Mouse (Mus musculus): ENCODE results near the gene Styx. TPM values are rescaled to one million over a fixed set of nuclear protein-coding genes. Genes with fewer than 3 reads are reported as not detected.

Styx gene
- polyA plus RNA-seq, 1 experiment from 2014 or later: 38.5 TPM

DNA sequence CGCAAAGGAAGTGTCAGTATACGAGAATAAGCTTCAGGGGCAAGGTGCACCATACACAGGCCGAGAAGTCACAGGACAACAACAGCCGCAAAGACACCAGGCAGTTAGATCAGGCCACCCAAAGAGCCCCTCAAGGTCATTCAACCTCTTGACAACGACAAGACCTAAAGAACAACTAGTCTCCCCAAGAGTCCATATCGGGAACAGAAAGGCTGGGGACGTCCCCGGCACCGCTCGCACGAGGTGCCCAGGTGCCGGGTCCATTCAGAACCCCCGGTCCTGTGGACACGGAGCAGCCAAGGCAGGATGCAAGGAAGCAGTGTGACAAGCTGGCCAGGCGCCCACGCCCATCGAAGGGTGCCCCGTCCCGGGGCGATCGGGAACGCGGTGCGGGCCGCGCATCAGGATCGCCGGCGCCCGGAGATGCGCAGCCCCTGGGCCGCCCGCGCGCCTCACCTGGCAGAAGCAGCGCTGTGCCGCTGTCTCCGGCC is 32.9 kb upstream of the Styx start:
- ATAC-seq (replicated peaks; ENCODE audit: low FRiP score) (no peak; the same call in 1 of the 2 replicates), DNase-seq (ENCODE audit: low spot score) (no peak)
- no peaks in the 10 kb centered on the region for H3K36me3 ChIP-seq (ENCODE audit: control insufficient read depth, insufficient read depth, low read length)
- H3K9ac ChIP-seq (ENCODE audit: low read length): peak overlapping the region; percentile 92
- peak overlapping the region; percentile 79 for H3K27ac ChIP-seq (ENCODE audit: low read depth, low read length)
- peaks cover 3% of the 10 kb centered on the region; the same call in 1 of the 2 replicates for H3K4me1 ChIP-seq (replicated peaks; ENCODE audit: control insufficient read depth, insufficient read depth, low read length)
- no peaks in the 10 kb centered on the region for H3K27me3 ChIP-seq (ENCODE audit: control insufficient read depth, insufficient read depth, low read length)
- peak overlapping the region; percentile 84 for H3K4me3 ChIP-seq (ENCODE audit: low read depth, low read length)
- no peaks in the 10 kb centered on the region for H3K9me3 ChIP-seq (ENCODE audit: control insufficient read depth, low read length)
- peak overlapping the region; percentile 88 for H3K4me2 ChIP-seq (ENCODE audit: low read depth, low read length, severe bottlenecking)
- under 1% methylated on average over 38 of the region's 38 CpGs for WGBS

DNA sequence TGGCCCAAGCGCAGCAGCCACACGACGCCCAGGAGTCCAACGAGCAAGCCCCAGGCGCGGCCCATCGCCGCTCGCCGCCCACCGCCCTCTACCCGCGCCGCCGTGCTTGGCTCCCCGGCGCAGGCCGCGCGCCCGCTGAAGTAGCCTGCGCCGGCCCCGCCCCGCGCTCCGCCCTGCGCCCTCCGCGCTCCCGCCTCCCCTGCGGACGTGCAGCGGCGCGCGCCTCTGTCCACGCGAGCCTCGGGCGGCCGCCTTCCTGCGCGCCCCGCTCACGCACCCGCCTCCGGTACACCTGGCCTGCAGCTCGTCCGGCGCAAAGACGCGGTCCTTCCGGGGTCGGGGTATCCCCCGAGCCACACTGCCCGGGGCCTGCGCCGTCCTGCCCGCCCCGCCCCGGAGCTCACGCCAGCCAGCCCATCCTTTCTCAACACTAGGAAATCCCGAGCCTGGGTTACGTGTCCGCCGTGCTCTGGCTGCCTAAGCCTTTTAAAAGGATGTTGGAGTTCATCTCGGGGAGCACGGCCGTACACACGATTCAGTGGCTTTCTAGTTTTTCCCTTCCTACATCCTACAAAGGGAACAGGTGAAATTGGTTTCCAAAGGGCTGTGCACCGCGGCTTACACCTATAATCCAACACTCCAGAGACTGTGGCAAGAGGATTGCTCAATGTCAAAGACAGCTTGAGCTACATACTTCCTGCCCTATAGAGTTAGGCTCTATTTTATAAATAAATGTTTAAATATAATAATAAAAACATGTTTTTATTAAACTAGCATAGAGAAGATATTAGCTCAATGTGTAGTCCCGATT is 32.3 kb upstream of the Styx start, which contains the start of gene Ero1l:
TSS of gene Ero1l (minus strand) at position 346 of the 811 bp plus-strand sequence.
- WGBS: 2% methylated on average over 71 of the region's 74 CpGs
- H3K4me1 ChIP-seq (replicated peaks; ENCODE audit: control insufficient read depth, insufficient read depth, low read length): peaks cover 3% of the 10 kb centered on the region; the same call in 1 of the 2 replicates
- H3K9ac ChIP-seq (ENCODE audit: low read length): peak within 1 kb of the TSS; percentile 92
- H3K9me3 ChIP-seq (ENCODE audit: control insufficient read depth, low read length): no peaks in the 10 kb centered on the region
- peak within 1 kb of the TSS; percentile 79 for H3K27ac ChIP-seq (ENCODE audit: low read depth, low read length)
- ATAC-seq (replicated peaks; ENCODE audit: low FRiP score) (peak; percentile 96), DNase-seq (ENCODE audit: low spot score) (peak; percentile 89)
- H3K4me3 ChIP-seq (ENCODE audit: low read depth, low read length): peak within 1 kb of the TSS; percentile 84
- H3K36me3 ChIP-seq (ENCODE audit: control insufficient read depth, insufficient read depth, low read length): no peaks in the 10 kb centered on the region
- H3K27me3 ChIP-seq (ENCODE audit: control insufficient read depth, insufficient read depth, low read length): no peaks in the 10 kb centered on the region
- peak within 1 kb of the TSS; percentile 88 for H3K4me2 ChIP-seq (ENCODE audit: low read depth, low read length, severe bottlenecking)

GRCm38 (mm10) chr14:45319237-45319610 is 31.7 kb upstream of the Styx start:
- ATAC-seq (replicated peaks; ENCODE audit: low FRiP score) (no peak), DNase-seq (ENCODE audit: low spot score) (no peak)
- H3K9me3 ChIP-seq (ENCODE audit: control insufficient read depth, low read length): no peaks in the 10 kb centered on the region
- peaks cover 3% of the 10 kb centered on the region; the same call in 1 of the 2 replicates for H3K4me1 ChIP-seq (replicated peaks; ENCODE audit: control insufficient read depth, insufficient read depth, low read length)
- no peaks in the 10 kb centered on the region for H3K36me3 ChIP-seq (ENCODE audit: control insufficient read depth, insufficient read depth, low read length)
- no peak overlapping the region for H3K4me3 ChIP-seq (ENCODE audit: low read depth, low read length)
- H3K4me2 ChIP-seq (ENCODE audit: low read depth, low read length, severe bottlenecking): no peak overlapping the region
- H3K27ac ChIP-seq (ENCODE audit: low read depth, low read length): no peak overlapping the region
- no peaks in the 10 kb centered on the region for H3K27me3 ChIP-seq (ENCODE audit: control insufficient read depth, insufficient read depth, low read length)
- H3K9ac ChIP-seq (ENCODE audit: low read length): no peak overlapping the region
- 74% methylated on average over 3 of the region's 3 CpGs for WGBS

GRCm38 (mm10) chr14:45320111-45320510 is 30.8 kb upstream of the Styx start:
- ATAC-seq (replicated peaks; ENCODE audit: low FRiP score): no peak
- Histone ChIP-seq H3K4me2 (ENCODE audit: low read depth, low read length, severe bottlenecking) (no peak overlapping the region), H3K36me3 (ENCODE audit: control insufficient read depth, insufficient read depth, low read length) (no peaks in the 10 kb centered on the region), H3K4me1 (replicated peaks; ENCODE audit: control insufficient read depth, insufficient read depth, low read length) (peaks cover 3% of the 10 kb centered on the region; the same call in 1 of the 2 replicates), H3K9ac (ENCODE audit: low read length) (no peak overlapping the region), H3K27ac (ENCODE audit: low read depth, low read length) (no peak overlapping the region), H3K27me3 (ENCODE audit: control insufficient read depth, insufficient read depth, low read length) (no peaks in the 10 kb centered on the region), H3K9me3 (ENCODE audit: control insufficient read depth, low read length) (no peaks in the 10 kb centered on the region), H3K4me3 (ENCODE audit: low read depth, low read length) (no peak overlapping the region)
- DNase-seq (ENCODE audit: low spot score): no peak
- WGBS: 89% methylated on average over 4 of the region's 4 CpGs

DNA sequence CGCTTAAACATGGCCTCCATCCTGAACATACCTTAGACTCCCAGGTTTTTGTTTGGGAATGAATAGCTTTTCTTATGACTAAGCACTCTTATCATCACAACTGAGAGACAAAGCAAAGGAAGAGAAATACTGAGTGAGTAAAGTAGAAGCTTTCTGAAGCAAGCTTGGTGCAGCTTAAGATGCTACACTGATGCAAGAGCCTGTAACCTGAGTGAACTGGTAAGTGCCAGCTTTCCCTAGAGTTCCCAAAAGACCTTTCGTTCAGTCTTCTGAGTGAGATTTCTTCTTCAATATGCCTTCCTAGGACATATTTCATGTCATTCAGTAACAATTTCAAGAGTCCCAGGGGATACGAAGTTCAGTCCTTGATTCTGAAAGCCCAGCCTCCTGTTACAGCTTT is 29.8 kb upstream of the Styx start:
- 87% methylated on average over 3 of the region's 3 CpGs for WGBS
- Histone ChIP-seq H3K4me1 (replicated peaks; ENCODE audit: control insufficient read depth, insufficient read depth, low read length) (peaks cover 3% of the 10 kb centered on the region; the same call in 1 of the 2 replicates), H3K36me3 (ENCODE audit: control insufficient read depth, insufficient read depth, low read length) (no peaks in the 10 kb centered on the region), H3K27ac (ENCODE audit: low read depth, low read length) (no peak overlapping the region), H3K4me3 (ENCODE audit: low read depth, low read length) (no peak overlapping the region), H3K27me3 (ENCODE audit: control insufficient read depth, insufficient read depth, low read length) (no peaks in the 10 kb centered on the region), H3K9me3 (ENCODE audit: control insufficient read depth, low read length) (no peaks in the 10 kb centered on the region), H3K9ac (ENCODE audit: low read length) (no peak overlapping the region), H3K4me2 (ENCODE audit: low read depth, low read length, severe bottlenecking) (no peak overlapping the region)
- no peak for ATAC-seq (replicated peaks; ENCODE audit: low FRiP score)
- no peak for DNase-seq (ENCODE audit: low spot score)

GRCm38 (mm10) chr14:45321622-45322021 is 29.3 kb upstream of the Styx start:
- Histone ChIP-seq H3K27ac (ENCODE audit: low read depth, low read length) (no peak overlapping the region), H3K4me2 (ENCODE audit: low read depth, low read length, severe bottlenecking) (no peak overlapping the region), H3K36me3 (ENCODE audit: control insufficient read depth, insufficient read depth, low read length) (no peaks in the 10 kb centered on the region), H3K27me3 (ENCODE audit: control insufficient read depth, insufficient read depth, low read length) (no peaks in the 10 kb centered on the region), H3K4me3 (ENCODE audit: low read depth, low read length) (no peak overlapping the region), H3K9me3 (ENCODE audit: control insufficient read depth, low read length) (no peaks in the 10 kb centered on the region), H3K9ac (ENCODE audit: low read length) (no peak overlapping the region), H3K4me1 (replicated peaks; ENCODE audit: control insufficient read depth, insufficient read depth, low read length) (peaks cover 3% of the 10 kb centered on the region; the same call in 1 of the 2 replicates)
- DNase-seq (ENCODE audit: low spot score): no peak
- WGBS: 87% methylated on average over 5 of the region's 5 CpGs
- ATAC-seq (replicated peaks; ENCODE audit: low FRiP score): no peak

DNA sequence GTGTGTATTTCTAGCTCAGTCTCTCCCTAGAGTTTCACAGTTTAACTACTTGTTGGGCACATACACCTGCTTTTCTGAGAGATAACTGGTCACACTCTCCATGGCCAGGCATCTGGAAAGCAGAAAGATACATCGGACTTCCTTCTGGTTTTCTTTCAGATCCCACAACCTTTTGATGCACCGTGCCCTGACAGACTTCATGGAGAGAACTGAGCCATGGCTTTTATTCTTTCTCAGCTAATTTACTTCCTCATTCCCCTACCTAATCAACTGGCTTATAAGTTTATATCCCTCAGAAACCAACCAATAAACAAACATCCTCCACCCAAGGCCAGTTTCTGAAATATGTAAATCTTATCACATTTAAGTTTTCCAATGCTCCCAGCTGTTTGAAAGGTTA is 28.4 kb upstream of the Styx start:
- H3K27ac ChIP-seq (ENCODE audit: low read depth, low read length): no peak overlapping the region
- 81% methylated on average over 2 of the region's 2 CpGs for whole genome bisulfite sequencing
- H3K9ac ChIP-seq (ENCODE audit: low read length): no peak overlapping the region
- no peak overlapping the region for H3K4me2 ChIP-seq (ENCODE audit: low read depth, low read length, severe bottlenecking)
- no peaks in the 10 kb centered on the region for H3K4me1 ChIP-seq (replicated peaks; ENCODE audit: control insufficient read depth, insufficient read depth, low read length)
- H3K4me3 ChIP-seq (ENCODE audit: low read depth, low read length): no peak overlapping the region
- no peak for DNase-seq (ENCODE audit: low spot score)
- no peaks in the 10 kb centered on the region for H3K9me3 ChIP-seq (ENCODE audit: control insufficient read depth, low read length)
- no peaks in the 10 kb centered on the region for H3K36me3 ChIP-seq (ENCODE audit: control insufficient read depth, insufficient read depth, low read length)
- ATAC-seq (replicated peaks; ENCODE audit: low FRiP score): no peak
- no peaks in the 10 kb centered on the region for H3K27me3 ChIP-seq (ENCODE audit: control insufficient read depth, insufficient read depth, low read length)

- WGBS: 88% methylated on average over 3 of the region's 3 CpGs
- Histone ChIP-seq H3K9ac (ENCODE audit: low read length) (no peak overlapping the region), H3K4me2 (ENCODE audit: low read depth, low read length, severe bottlenecking) (no peak overlapping the region), H3K36me3 (ENCODE audit: control insufficient read depth, insufficient read depth, low read length) (no peaks in the 10 kb centered on the region), H3K4me3 (ENCODE audit: low read depth, low read length) (no peak overlapping the region), H3K27me3 (ENCODE audit: control insufficient read depth, insufficient read depth, low read length) (no peaks in the 10 kb centered on the region), H3K9me3 (ENCODE audit: control insufficient read depth, low read length) (no peaks in the 10 kb centered on the region), H3K27ac (ENCODE audit: low read depth, low read length) (no peak overlapping the region), H3K4me1 (replicated peaks; ENCODE audit: control insufficient read depth, insufficient read depth, low read length) (no peaks in the 10 kb centered on the region)
- ATAC-seq (replicated peaks; ENCODE audit: low FRiP score) (no peak), DNase-seq (ENCODE audit: low spot score) (no peak)
Observed at GRCm38 (mm10) chr14:45323320-45323719, 27.6 kb upstream of the Styx start.

DNA sequence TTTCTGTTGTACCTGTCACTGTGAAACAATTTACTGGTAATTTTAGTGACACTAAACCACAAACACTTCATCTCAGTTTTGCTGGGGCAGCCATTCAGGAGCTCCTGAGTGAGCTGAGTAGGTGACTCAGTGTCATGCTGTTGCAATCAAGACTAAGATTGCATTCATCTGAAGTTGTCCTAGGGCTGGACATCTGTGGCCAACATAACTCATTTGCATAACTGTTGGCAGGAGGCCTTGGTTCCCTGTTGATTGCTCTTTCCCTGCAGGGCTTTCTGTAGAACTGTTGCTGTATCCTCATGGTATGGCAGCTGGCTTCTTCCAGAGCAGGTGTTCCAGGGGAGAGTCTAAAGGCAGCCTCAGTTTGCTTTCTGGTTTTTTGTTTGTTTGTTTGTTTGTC is 25.4 kb upstream of the Styx start:
- Histone ChIP-seq H3K4me2 (ENCODE audit: low read depth, low read length, severe bottlenecking) (no peak overlapping the region), H3K9ac (ENCODE audit: low read length) (no peak overlapping the region), H3K9me3 (ENCODE audit: control insufficient read depth, low read length) (no peaks in the 10 kb centered on the region), H3K36me3 (ENCODE audit: control insufficient read depth, insufficient read depth, low read length) (no peaks in the 10 kb centered on the region), H3K27ac (ENCODE audit: low read depth, low read length) (no peak overlapping the region), H3K27me3 (ENCODE audit: control insufficient read depth, insufficient read depth, low read length) (no peaks in the 10 kb centered on the region), H3K4me3 (ENCODE audit: low read depth, low read length) (no peak overlapping the region), H3K4me1 (replicated peaks; ENCODE audit: control insufficient read depth, insufficient read depth, low read length) (no peaks in the 10 kb centered on the region)
- ATAC-seq (replicated peaks; ENCODE audit: low FRiP score) (no peak), DNase-seq (ENCODE audit: low spot score) (no peak)
